Mouse (Mus musculus) testis, postnatal 14 days (tissue): ENCODE data around the gene Gstm1.
"Not testable (repeated sequence)": the region's sequence is repeated elsewhere in the genome, so short reads cannot be mapped to it uniquely, and the experiment has no call there.

ENCODE experiments used
- DNase-seq: peaks from one replicate; pipeline ENCODE4 v3.0.0; 2021; ENCODE audit warnings: low spot score

Gstm1 gene

DNA sequence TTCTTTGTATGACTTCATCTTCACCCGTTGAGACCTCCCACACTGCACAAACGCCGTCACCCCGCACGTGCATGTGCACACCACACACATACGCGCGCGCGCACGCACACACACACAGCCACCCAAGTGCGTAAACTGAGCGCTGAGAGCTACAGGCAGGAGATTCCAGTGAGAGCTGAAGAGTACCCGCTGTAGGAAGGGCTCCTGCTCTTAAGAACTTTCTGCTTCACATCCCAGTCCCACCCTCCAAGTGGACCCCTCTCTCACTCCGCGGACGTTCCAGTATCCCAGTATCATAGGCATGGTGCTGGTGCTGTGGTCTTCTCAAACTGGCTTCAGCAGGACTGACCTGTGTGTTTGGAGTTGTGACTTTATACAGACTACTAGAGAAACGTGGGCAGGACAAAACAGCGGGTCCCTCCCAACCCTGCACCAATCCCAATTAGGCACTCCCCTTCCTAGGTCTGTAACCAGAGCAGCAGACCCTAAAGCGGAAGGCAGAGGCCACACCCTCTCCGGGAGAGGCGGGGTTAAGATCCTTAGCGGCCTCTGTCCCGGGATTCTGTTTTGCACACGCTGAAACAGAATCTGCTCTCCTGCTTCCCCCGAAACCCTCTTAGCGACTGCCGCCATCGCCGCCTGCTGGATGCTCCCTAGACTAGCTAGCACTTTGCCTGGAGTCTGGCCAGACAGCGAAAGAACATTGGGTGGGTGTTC, at the start of gene Gstm1:
Gene Gstm1, minus strand, starts transcription at position 501 of the 717 bp plus-strand sequence.
- peak; percentile 92 for DNase-seq

DNA sequence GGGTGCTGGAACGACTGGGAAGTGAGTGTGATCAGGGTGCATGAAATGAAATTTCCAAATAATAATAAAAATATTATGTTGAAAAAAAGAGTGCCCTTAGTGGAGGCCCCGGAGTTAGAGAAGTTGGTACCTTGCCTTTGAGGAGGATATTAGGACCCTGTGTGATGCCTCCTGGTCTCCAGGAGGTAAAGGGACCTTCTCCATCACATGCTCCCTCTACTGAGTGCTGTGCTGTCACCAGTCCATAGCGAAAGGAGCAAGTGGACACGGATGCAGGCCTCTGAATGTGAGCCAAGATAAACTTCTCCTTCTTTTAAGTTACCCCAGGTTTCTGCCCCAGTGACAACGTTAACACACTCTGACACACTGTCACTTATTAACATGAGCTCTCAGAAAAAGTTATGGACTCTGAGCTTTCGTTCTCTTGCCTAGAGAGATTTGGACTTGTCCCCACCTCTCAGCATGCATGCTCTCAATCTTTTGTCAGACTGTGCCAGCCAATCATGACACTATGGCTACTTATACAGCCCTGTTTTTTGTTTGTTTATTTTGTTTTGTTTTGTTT, 49.7 kb upstream of the Gstm1 start:
- DNase-seq, result no peak

DNA sequence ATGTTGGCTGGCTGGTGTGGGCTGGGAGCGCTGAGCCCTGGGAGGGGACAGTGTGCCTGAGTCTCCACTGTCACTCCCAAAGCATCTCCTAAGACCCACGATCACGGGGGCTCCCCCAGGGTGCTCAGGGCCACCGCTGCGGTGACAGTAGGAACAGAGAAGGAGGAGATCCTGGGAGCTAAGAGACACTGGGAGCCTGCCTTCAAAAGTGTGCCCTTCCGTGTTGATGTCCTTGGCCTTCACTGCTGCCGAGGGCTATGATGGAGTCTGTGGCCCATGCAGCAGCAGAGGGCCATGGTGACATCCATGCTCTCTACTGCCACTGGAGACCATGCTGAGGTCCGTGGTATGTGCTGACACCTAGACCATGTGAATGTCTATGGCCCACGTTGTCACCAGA, 47.8 kb upstream of the Gstm1 start:
- no peak for DNase-seq

DNA sequence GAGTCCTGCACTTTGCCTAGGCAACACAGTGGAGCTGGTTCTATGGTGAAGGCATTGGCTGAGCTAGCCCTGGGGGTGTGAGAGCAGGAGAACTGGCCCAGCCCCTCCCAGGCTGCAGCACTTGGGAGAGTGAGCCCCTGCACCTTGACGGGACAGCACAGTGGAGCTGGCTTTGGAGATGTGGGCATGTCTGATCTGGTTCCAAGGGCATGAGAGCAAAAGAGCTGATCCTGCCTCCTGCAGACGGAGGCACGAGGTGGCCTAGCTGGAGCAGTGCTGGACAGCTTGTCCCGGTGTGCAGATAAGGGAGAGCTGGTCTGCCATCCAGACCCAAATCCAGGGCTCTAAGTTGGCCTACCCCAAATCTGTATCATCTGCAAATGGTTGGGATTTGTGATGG, 46.9 kb upstream of the Gstm1 start:
- no peak for DNase-seq

DNA sequence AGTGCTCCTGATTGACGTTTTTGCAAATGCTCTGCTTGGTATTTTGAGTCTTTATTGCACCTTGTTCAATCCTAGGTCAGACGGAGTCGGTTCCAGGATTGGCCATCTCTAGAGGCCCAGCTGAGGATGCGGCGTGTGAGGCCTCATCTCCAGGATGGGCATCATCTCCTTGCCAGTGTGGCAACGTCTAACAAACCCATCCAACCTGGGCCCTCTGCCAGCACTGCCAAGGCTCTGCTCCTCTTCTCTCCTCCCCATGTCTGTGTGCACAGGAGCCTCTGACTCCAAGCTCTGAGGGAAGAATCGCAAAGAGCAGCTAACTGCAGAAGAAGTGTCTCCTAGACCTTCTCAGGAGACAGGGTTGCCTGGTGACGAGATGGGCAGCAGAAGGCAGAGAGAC, 44.9 kb upstream of the Gstm1 start:
- no peak for DNase-seq

DNA sequence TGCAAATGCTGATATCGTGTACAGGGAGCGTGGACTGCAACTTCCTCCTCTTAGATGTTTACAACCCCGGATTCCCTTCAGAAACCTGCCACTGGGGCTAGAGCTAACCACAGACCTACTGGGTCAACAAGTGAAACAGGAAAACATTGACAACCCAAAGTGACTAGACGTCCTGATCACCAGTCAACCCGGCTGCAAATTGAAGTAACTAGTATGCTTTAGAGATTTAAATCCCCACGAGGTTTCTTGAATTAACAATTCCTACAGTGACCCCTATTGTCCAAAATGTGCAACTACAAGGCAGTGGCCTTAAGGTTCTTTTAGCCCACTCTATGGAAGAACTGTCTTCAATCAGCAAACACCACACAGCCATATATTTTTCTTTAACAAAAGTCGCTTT, 43.6 kb upstream of the Gstm1 start:
- no peak for DNase-seq

DNA sequence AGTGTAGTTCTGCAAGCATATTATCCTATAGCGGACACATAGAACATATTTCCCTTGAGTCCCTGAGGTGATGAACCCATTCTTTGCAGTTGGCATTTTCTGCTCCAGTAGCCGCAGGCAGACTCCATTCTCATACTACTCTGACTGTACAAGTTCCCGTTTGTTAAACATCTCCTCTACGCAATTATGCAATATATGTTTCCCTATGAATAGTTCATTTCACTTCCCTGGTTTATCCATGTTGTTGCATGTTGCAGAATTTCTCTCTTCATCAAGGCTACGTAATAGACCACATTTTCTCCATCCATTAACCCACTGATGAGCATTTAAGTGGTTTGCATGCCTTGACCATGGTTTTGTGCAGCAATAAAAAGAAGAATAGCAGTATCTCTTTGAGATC, 32.7 kb upstream of the Gstm1 start:
- DNase-seq, result no peak

DNA sequence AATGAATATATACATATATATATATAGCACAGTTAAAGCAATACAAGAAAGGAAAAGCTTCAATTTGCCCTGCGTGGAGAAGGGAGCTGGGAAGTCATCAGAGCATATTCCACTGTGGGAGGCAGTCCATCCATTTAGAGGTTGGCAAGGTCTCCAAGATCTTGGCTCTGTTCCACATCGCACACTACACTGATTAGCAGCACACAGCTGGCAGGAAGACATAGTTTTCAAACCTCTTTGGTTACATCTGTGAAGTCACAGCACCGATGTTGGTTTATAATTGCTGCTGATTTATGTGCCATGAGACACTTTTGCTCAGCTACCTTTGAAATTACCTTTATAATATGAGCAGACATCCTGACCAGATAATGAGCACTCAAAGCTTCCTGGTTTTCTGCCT, 30.5 kb upstream of the Gstm1 start:
- DNase-seq, result peak; percentile 34

DNA sequence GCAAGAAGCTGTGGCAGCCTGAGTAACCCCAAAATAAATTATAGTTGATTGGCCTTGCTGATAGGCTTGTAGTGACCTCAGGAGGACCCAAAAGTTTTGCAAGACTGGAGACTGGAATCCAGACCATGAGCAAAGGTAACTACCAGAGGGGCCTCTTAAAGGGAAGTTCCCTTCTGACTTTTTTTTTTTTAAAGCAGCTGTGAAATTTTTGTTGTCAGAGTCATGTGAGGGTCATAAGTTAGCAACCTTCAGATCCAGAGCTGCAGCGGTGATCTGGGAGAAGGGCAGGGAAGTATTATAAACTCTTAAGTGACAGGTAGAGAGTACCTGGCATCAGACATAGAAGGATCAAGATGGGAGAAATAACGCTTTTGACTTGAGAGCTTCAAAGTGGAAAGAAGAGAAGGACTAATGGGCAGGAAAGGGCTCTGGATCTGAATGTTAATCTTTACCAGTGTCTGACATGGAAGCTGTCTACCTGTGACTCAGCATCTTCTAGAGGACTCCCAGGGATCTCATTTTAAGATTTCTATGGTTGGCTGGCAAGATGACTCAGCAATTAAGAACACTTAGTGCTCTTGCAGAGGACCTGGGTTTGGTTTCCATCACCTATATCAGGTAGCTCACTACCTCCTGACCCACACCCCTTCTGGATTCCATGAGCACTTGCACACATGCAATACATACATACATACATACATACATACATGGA, 29.3 kb upstream of the Gstm1 start:
- no peak for DNase-seq

DNA sequence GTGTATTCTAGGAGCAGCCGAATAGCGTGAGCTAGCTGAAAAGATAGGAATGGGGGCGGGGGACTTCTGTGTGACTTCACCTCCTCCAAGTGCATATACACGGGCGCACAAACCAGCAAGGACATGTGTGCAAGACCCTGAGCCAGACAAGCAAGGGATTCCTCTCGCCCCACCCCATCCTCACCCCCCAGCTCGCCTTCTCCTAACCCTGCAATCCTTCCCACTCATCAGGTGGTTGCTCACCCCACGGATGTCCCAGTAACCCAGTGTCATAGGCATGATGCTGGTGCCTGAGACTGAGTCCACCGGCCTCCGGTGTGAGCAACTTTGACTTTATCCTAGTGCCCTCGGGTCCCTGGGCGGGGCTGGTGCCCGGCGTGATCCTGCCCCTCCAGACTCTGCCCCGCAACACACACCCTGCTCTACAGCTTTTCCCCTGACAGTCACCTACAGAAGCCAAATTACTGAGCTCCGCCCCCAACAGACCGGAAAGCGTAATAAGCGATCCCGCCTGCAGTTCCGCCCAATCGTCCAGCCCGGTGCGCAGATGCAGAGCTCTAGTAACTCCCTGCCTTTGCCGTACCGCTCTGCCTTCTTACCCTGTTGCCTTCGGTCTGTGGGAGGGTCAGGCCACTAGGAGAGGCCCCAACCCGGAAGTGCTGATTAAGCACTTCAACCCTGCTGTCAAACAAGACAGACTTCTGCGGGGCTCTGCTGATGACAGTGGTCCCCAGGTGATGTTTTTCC, 26.8 kb upstream of the Gstm1 start, which contains the start of gene Gstm4:
Gene Gstm4, minus strand, starts transcription at position 501 of the 747 bp plus-strand sequence.
- peak; percentile 86 for DNase-seq

DNA sequence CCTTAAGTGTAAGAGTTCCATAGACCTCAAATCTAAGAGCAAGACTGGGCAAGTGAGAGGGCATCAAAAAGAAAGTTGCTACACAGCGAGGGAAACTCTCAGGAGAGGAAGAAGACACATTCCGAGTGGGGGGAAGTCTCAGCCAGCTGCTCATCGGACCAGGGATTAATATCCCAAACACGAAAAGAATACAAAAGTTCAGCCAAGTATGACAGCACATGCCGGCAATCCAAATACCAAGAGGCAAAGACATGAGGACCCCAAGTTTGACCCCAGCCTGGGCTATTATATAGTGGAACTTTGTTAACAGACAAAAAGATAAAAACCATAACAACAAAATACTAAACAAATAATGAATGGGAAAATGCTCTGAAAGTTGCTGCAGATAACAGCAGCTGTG, 15.4 kb upstream of the Gstm1 start:
- DNase-seq, result no peak

DNA sequence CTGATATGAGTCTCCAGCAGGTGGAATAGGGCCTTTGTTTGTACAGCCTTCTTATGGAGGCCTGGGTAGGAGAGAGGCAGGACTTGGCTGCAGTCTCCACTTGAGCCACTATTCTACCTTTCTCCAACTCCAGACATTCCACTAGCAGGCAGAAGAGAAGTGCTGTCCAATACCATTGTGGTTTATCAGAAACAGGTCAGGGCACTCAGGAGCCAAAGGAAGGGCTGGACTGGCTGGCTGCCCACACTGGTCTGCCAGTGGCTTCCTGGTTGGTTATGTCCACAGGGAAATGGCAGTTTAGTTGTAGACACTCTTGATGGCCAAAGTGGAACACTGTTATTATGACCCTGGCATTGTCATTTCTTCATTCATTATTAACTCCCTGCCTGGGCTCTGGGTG, 14.3 kb upstream of the Gstm1 start:
- no peak for DNase-seq

DNA sequence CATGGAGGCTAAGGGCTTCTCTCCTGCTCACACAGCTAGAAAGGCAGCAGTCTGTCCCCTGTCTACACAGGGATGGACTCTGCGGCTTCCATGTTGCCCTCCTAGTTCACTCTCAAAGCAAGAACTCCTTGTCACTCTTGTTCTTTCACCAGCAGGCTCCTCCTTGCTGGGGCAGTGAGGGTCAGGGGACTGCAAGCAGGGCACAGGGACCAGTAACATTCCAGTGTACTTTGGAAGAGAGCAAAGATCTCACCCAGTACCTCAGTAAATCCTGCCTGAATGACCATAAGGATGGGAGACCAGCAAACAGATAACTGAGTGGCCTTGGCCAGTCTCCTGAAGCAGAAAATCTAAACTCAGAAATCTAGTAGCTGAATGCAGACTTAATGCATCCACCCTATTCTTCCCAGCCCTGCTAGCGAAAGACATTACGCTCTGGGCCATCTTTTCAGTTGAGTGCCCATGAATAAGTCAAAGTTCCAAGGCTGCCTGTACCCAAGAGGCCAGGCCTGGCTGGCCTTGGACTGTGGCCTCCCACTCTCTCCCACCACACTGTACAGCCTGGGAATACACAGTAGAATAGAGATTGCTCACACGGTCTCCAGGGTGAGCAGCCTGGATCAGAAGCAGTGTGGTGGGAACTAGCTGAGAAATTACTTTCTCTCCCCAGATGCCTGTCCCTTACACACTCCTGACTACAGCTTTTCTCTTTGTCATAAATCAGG, 11.0 kb upstream of the Gstm1 start:
- peak; percentile 40 for DNase-seq

DNA sequence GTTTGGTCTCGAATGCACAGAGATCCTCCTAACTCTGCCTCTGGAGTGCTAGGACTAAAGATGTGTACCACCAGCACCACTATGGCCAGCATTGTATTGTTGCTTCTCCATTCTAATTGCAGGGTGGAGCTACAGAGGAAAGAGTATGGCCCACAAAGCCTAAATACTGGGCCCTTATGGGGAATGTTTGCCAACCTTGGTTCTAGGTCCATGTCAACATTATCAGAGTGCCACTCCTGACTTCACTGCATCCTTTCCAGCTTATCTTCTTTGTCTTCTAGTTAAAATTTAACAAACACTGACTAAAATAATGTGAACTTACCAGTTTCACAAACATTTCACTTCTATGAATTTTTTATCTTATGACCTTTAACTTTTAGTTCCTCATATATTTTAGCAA, 8.8 kb upstream of the Gstm1 start:
- DNase-seq, result no peak

DNA sequence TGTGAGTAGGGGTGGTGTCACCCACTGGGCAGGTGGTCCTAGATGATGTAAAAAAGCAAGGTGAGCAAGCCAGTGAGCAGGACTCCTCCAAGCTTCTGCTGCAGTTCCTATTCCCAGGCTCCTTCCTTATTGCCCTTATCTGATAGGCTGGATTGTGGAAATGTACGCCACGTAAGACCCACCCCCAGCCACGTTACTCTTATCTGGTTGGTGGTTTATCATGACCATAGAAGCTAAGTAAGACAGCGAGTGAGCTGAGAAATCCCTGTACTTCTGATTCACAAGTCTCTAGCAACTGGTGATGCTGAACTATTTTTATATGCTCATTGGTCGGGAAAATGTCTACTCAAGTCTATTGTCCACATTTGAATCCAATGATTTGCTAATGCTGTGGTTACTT, 8.3 kb upstream of the Gstm1 start:
- DNase-seq, result no peak

DNA sequence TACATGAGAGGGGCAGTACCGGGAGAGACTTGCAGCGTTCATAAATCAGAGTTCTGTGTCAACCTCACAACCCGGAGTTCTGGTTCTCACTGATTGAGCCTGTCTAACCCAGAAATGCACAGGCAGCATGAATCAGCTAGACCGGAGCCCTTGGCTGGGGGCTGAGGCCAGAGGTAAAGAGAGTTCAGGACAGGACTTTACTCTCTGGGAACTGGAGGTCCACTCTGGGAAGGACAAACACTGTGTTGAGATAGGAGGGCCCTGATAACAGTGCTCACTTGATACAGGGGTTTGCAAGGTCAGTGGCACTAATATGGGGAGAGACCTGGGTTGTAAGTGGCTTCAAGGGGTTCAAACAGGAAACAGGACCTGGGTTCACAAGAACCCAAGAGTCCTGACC, 7.5 kb upstream of the Gstm1 start:
- DNase-seq, result no peak

DNA sequence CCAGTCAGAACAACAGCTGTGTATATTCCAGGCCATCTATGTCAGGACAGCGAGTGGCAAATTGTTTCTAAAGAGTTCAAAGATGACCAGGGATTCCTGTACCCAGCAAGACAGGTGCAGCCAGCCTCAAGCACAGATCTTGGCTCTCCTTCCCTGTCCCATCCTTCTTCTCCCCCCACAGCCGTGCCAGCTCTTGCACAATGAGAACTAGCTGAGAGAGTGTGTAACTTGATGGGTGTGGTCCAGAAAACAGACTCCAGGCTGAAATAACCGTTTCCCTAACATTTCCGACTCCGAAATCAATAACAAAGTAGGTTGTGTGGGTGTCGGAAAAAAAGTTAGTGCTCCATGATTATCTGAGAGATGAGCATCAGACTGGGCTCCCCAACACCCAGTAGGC, 4.9 kb upstream of the Gstm1 start:
- no peak for DNase-seq

DNA sequence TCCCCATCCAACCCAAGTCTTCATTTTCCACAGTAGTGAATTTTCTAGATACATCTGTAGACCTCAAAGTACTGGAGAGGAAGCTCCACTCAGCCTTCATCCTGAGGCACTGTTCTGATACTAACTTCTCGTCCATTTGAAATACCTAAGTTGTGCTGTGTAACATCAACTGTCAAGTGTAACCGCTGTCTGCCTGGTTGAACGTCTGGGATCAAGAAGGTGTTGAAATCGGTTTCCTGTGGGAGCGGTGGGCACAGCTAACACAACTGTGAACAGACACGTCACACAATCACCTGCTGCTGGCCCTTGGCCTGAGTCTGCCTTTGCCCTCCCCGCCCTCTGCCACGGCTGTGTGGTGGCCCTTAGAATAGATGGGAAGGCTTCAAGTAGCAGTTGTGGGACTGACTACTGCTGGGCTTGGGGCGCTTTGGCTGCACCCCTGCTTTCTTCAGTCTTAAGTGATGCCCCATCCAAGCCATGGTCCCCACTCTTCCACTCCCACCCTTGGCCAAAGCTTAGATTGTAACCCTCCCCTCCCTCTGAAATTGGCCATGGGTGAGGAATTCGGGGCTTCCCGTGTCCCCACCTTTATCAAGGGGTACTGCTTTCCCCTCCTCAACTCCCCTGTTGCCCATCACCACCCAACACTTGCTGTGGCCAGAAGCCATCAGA, 2.7 kb upstream of the Gstm1 start:
- not testable (repeated sequence) for DNase-seq

DNA sequence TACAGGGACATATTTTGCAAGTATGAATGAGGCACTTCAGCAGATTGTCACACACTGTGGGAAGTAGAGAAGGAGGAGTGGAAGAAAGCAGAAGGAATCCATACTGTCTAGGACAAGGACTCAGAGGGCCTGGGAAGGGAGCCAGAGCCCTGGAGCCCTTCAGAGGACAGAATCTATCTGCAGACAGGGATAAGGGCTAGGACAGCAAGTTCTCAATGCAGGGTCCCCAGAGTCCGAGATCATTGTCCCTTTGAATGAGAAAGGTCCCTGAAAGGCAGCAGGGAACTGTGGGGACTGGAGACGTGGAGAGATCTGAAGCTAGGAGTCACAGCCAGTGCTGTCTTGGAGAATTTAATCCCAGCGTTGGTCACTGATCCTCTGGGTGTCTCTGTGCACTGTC, 1.5 kb upstream of the Gstm1 start:
- not testable (repeated sequence) for DNase-seq

DNA sequence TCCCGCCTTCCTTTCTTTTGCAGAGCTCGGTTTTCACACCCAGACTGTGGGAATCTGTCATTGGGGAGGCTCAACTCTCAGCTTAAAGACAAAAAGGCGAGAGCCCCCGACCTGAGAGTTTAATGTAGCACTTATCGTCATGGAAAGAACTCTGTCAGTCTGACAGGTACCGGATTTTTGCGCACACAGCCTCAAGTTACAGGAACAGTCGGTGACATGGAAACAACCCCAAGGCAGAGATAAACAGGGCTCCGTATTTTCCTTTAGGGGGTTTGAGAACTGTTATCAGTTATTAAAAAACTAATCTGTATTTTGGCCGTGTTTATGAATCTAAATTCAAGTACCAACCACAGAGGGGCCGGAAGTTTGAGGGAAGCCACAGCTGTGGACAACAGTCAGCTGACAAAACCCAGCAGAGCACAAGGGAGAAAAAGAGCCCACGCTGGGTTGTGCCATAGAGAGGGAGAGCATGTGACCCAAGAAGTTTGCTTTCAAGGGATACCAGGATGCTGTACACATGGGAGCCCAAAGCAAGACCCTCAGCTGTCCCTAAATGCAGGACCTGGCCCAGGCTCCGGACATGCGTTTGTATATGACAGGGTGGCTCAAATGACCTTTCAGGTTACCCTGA, 532 bp upstream of the Gstm1 start:
- DNase-seq, result no peak

DNA sequence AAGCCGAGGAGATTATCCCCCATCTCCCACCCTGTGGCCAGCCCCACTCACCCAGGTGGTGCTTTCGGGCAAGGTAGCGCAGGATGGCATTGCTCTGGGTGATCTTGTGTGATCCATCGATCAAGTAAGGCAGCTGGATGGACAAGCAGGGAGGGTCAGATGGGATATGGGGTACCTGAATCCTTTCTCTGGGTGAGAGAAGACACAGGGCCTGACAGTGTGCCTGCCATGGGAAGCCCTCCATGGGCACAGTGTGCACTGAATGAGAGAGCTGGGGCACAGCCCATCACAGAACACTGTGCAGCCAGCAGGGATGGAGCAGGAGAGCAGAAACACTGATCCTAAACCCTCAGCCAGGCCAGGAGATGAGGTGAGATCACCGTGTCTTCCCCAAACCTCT, 1.3 kb downstream of the Gstm1 start:
- not testable (repeated sequence) for DNase-seq
